In the genomic region with DNA sequence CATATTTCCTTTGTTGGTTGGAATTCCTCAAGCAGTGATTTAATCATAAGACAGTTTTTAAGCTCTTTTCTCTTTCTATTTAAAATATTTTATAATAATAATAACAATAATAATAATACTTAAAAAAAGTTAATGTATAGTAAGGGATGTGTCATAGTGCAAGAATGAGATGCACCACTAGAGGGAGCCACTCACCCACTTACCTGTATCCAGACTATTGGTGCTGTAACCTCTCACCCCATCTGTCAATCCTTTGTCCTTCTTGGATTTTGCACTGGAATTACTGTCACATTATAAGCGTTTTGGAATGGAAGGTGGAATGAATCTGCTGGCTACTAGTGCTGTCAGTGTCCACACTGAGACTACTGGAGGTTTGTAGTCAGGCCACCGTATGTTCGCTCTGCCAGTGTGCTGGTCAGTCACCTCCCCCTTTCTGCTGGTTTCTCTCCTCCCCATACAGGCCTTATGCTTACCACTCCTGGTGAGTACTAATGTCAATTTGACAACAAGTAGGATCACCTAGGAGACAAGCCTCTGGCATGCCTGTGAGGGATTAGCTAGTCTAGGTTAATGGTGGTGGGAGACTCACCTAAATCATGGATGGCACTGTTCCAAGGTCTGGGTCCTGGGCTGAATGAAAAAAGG, we compare ENCODE assay signal across 7 mouse cellular contexts. TPM values are rescaled to one million over a fixed set of nuclear protein-coding genes. Genes with fewer than 3 reads are reported as not detected.
DNase-seq lines count a peak whose midpoint lies in the region; ATAC-seq lines count a peak whose summit lies in the region.

No protein-coding gene starts in this region.

- 61% methylated on average over 3 of the region's 3 CpGs for WGBS in forebrain, embryonic 12.5 days

- H3K4me3 ChIP-seq in forebrain, embryonic 12.5 days (replicated peaks), result no peak overlapping the region

- no peak overlapping the region for H3K27ac ChIP-seq in forebrain, embryonic 12.5 days

- no peaks in the 10 kb centered on the region for H3K9me3 ChIP-seq in forebrain, embryonic 12.5 days

- H3K4me2 ChIP-seq in forebrain, embryonic 12.5 days, result no peak overlapping the region

- no peaks in the 10 kb centered on the region for H3K4me1 ChIP-seq in forebrain, embryonic 12.5 days

- peak; percentile 74 for ATAC-seq in forebrain, embryonic 12.5 days (ENCODE audit: low FRiP score)

- H3K36me3 ChIP-seq in forebrain, embryonic 12.5 days (replicated peaks), result no peaks in the 10 kb centered on the region

- no peak overlapping the region for H3K9ac ChIP-seq in forebrain, embryonic 12.5 days

- no peaks in the 10 kb centered on the region for H3K27me3 ChIP-seq in forebrain, embryonic 12.5 days

- DNase-seq in urinary bladder, postnatal 36 days (ENCODE audit: low spot score in 2 of 2), result peak; percentile 1 to 3
- no peak for DNase-seq in urinary bladder, postnatal 4 days (ENCODE audit: low spot score in 2 of 2)
- peak; percentile 47 for DNase-seq in brain, adult 2 months (ENCODE audit: low read depth, low spot score)
- peak; percentile 38 to 66 for DNase-seq in kidney, postnatal 25 days
- DNase-seq in lung, postnatal 25 days (ENCODE audit: low spot score), result peak; percentile 2
- peak; percentile 22 for DNase-seq in right cerebral cortex, postnatal 25 days

RNA-seq across cellular contexts. Expression of a gene that starts 13.6 kb away (rescaled TPM):
- polyA plus RNA-seq in forebrain, embryonic 12.5 days (2016; fragmentation: Nextera tagmentation; extraction: Ambion mirVana), result not detected in 2 replicates

RNA-seq across cellular contexts. Expression of a gene that starts 15.5 kb away (rescaled TPM):
- polyA plus RNA-seq in forebrain, embryonic 12.5 days (2016; fragmentation: Nextera tagmentation; extraction: Ambion mirVana), result not detected in 2 replicates

RNA-seq across cellular contexts. Expression of a gene that starts 23.7 kb away (rescaled TPM):
- polyA plus RNA-seq in forebrain, embryonic 12.5 days (2016; fragmentation: Nextera tagmentation; extraction: Ambion mirVana), result not detected in 2 replicates

RNA-seq across cellular contexts. Expression of a gene that starts 36.9 kb away (rescaled TPM):
- polyA plus RNA-seq in forebrain, embryonic 12.5 days (2016; fragmentation: Nextera tagmentation; extraction: Ambion mirVana), result not detected in 2 replicates

RNA-seq across cellular contexts. Expression of a gene that starts 42.6 kb away (rescaled TPM):
- not detected in 2 replicates for polyA plus RNA-seq in forebrain, embryonic 12.5 days (2016; fragmentation: Nextera tagmentation; extraction: Ambion mirVana)

Comparison
In these comparisons a context has a peak if more than half of its experiments do, and no peak if none do; other contexts are left out.
1. DNase-seq: peak in urinary bladder, postnatal 36 days (2 of 2), brain, adult 2 months (single experiment), kidney, postnatal 25 days (2 of 2), lung, postnatal 25 days (single experiment) and right cerebral cortex, postnatal 25 days (single experiment); none in urinary bladder, postnatal 4 days (0 of 2).